Mouse (Mus musculus): Measurements from ENCODE around the gene Tex19.1. TPM values are rescaled to one million over a fixed set of nuclear protein-coding genes. Genes with fewer than 3 reads are reported as not detected.

Gene Tex19.1
- total and polyA plus RNA-seq, 2 experiments from 2014 or later: not detected

DNA sequence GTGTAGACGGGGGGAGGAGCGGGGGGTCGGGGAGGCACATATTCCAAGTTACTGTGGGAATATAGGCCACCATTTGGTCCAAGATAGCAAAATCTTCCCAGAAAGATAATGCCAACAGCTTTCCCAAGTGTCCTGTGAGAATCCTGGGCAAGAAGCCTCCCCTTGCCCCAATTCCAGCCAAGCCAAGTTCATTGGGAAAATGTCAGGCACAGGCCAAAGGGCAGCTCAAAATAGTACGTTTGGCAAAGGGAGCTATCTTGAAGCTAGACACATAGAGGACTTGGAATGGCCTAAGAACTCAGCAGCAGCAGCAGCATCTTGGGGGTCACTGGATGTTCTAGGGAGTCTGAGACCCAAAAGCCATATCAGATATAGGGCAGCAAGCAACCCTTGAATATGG, 17.8 kb downstream of the Tex19.1 start:
- no peaks in the 10 kb centered on the region for H3K9me3 ChIP-seq (ENCODE audit: low read length)
- DNase-seq (no peak), ATAC-seq (no peak)
- H3K4me2 ChIP-seq (ENCODE audit: low read depth): no peak overlapping the region
- no peak overlapping the region for H3K4me3 ChIP-seq (ENCODE audit: low read depth, low read length)
- H3K9ac ChIP-seq: no peak overlapping the region
- H3K4me1 ChIP-seq (ENCODE audit: insufficient read depth): no peaks in the 10 kb centered on the region
- TF ChIP-seq CTCF (IDR thresholded peaks at IDR 0.05; ENCODE audit: low read depth): no peak
- no peak overlapping the region for H3K27ac ChIP-seq (ENCODE audit: low read depth, low read length)
- H3K36me3 ChIP-seq (ENCODE audit: insufficient read depth): no peaks in the 10 kb centered on the region
- 86% methylated on average over 4 of the region's 4 CpGs for WGBS
- no peaks in the 10 kb centered on the region for H3K27me3 ChIP-seq (ENCODE audit: insufficient read depth, low read length)

- DNase-seq (no peak), ATAC-seq (no peak)
- Histone ChIP-seq H3K9ac (no peak overlapping the region), H3K9me3 (ENCODE audit: low read length) (no peaks in the 10 kb centered on the region), H3K36me3 (ENCODE audit: insufficient read depth) (no peaks in the 10 kb centered on the region), H3K27ac (ENCODE audit: low read depth, low read length) (no peak overlapping the region), H3K4me1 (ENCODE audit: insufficient read depth) (no peaks in the 10 kb centered on the region), H3K4me2 (ENCODE audit: low read depth) (no peak overlapping the region), H3K4me3 (ENCODE audit: low read depth, low read length) (no peak overlapping the region), H3K27me3 (ENCODE audit: insufficient read depth, low read length) (no peaks in the 10 kb centered on the region)
- no peak for TF ChIP-seq CTCF (IDR thresholded peaks at IDR 0.05; ENCODE audit: low read depth)
- WGBS: 68% methylated on average over 5 of the region's 5 CpGs
These were observed 27.3 kb downstream of the Tex19.1 start for GRCm38 (mm10) chr11:121173203-121173602.

- Histone ChIP-seq H3K9ac (no peak overlapping the region), H3K4me2 (ENCODE audit: low read depth) (no peak overlapping the region), H3K9me3 (ENCODE audit: low read length) (no peaks in the 10 kb centered on the region), H3K4me3 (ENCODE audit: low read depth, low read length) (no peak overlapping the region), H3K36me3 (ENCODE audit: insufficient read depth) (no peaks in the 10 kb centered on the region), H3K27ac (ENCODE audit: low read depth, low read length) (no peak overlapping the region), H3K27me3 (ENCODE audit: insufficient read depth, low read length) (no peaks in the 10 kb centered on the region), H3K4me1 (ENCODE audit: insufficient read depth) (no peaks in the 10 kb centered on the region)
- WGBS: 40% methylated on average over 3 of the region's 3 CpGs
- TF ChIP-seq CTCF (IDR thresholded peaks at IDR 0.05; ENCODE audit: low read depth): no peak
- ATAC-seq: no peak
- DNase-seq: no peak
These were observed 28.3 kb downstream of the Tex19.1 start for GRCm38 (mm10) chr11:121174234-121174633.

DNA sequence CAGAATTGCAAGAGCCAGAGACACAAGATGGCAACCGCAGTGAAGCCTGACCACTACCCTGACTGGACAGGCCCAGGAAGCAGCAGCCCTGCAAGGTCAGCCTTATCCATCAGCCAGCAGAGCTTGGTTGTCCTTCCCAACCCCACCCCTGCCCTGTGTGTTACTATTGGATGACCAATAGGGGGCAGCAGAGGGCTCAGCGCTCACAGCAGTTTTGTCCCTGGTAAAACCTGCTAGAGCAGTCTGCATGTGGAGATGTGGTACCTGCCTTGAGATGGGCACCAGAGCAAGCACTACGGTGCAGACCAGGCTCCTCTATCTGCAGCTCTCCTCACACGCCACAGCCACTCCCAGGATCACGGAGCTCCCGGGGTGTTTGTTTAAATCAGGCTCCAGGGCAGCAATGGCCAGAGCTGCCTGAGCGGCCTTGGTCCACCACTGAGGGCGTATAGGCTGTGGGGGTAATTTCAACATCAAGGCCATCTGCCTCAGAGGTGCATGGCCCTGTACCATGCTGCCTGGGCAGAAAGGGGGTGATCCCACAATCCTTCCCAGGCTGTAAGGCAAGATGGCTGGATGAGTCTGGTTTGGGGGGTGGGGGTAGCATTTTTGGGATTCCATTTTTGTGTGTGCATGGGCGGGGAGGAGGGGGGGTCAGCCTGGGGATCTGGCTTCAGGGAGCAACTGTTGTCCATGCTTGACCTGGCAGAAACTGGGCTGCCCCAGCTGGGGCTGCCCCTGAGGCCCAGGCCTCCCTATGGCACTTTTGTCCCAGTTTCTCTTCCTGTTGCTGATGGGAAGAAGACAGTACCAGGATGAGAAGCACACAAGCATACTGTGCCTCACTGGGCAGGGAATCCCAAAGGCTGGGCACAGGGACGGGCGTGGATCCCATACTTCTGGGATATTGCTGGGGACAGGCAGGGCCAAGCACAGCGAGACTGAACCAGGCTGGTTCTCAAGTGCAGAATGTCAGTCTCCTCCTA, 30.6 kb downstream of the Tex19.1 start:
- Histone ChIP-seq H3K4me2 (ENCODE audit: low read depth) (no peak overlapping the region), H3K27ac (ENCODE audit: low read depth, low read length) (no peak overlapping the region), H3K27me3 (ENCODE audit: insufficient read depth, low read length) (no peaks in the 10 kb centered on the region), H3K4me3 (ENCODE audit: low read depth, low read length) (no peak overlapping the region), H3K9ac (no peak overlapping the region), H3K4me1 (ENCODE audit: insufficient read depth) (no peaks in the 10 kb centered on the region), H3K9me3 (ENCODE audit: low read length) (no peaks in the 10 kb centered on the region), H3K36me3 (ENCODE audit: insufficient read depth) (0 out of 2 replicates have a peak, but pooled peaks cover 5% of the 10 kb centered on the region)
- 62% methylated on average over 12 of the region's 12 CpGs for WGBS
- DNase-seq: peak; percentile 35
- ATAC-seq: no peak
- peak; percentile 80 for TF ChIP-seq CTCF (IDR thresholded peaks at IDR 0.05; ENCODE audit: low read depth)

DNA sequence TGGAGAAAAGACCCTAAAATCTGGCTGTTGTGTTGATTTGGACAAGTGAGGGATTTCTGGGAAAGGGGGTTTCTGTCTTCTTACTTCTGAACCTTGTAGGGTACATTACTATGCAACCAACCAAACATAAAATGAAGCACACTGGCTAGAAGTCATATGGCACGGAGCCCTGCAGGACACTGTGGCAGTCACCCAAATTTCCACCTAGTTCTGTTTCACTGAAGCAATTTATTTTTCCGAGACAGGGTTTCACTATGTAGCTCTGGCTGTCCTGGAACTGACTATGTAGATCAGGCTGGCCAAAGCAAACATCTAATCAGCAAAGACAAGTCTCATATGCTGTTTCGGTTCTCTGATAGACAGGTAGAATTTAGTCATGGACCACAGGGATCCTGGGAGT, 43.7 kb downstream of the Tex19.1 start:
- Histone ChIP-seq H3K9ac (no peak overlapping the region), H3K36me3 (ENCODE audit: insufficient read depth) (0 out of 2 replicates have a peak, but pooled peaks cover 3% of the 10 kb centered on the region), H3K4me3 (ENCODE audit: low read depth, low read length) (no peak overlapping the region), H3K27me3 (ENCODE audit: insufficient read depth, low read length) (no peaks in the 10 kb centered on the region), H3K9me3 (ENCODE audit: low read length) (no peaks in the 10 kb centered on the region), H3K4me1 (ENCODE audit: insufficient read depth) (no peaks in the 10 kb centered on the region), H3K27ac (ENCODE audit: low read depth, low read length) (no peak overlapping the region), H3K4me2 (ENCODE audit: low read depth) (no peak overlapping the region)
- no peak for ATAC-seq
- TF ChIP-seq CTCF (IDR thresholded peaks at IDR 0.05; ENCODE audit: low read depth): no peak
- 73% methylated on average over 3 of the region's 3 CpGs for WGBS
- no peak for DNase-seq

DNA sequence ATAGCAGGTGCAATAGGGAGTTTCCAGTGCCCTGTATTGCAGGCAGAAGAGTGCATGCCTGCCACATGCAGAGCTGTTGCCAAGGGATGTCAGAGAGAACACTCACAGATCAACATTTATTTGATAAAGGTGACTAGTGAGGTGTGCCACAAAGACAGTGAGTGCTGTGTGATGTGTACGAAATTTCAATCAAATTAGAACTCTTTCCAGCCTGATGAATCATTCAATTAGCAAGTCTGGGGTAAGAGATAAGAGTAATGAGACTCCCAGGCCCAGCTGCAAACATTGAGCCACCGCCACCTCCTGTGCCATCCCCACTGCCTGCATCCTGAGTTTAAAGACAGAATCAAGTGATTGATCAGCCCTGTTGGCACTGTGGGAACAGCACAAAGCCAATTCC, 46.8 kb downstream of the Tex19.1 start:
- no peak overlapping the region for H3K9ac ChIP-seq
- 75% methylated on average over 2 of the region's 2 CpGs for WGBS
- H3K27me3 ChIP-seq (ENCODE audit: insufficient read depth, low read length): no peaks in the 10 kb centered on the region
- H3K4me3 ChIP-seq (ENCODE audit: low read depth, low read length): no peak overlapping the region
- no peaks in the 10 kb centered on the region for H3K4me1 ChIP-seq (ENCODE audit: insufficient read depth)
- H3K27ac ChIP-seq (ENCODE audit: low read depth, low read length): no peak overlapping the region
- H3K36me3 ChIP-seq (ENCODE audit: insufficient read depth): peaks cover 7% of the 10 kb centered on the region; the same call in 1 of the 2 replicates
- no peak for TF ChIP-seq CTCF (IDR thresholded peaks at IDR 0.05; ENCODE audit: low read depth)
- H3K4me2 ChIP-seq (ENCODE audit: low read depth): no peak overlapping the region
- no peak for ATAC-seq
- no peaks in the 10 kb centered on the region for H3K9me3 ChIP-seq (ENCODE audit: low read length)
- DNase-seq: no peak

GRCm38 (mm10) chr11:121193415-121193814, 47.5 kb downstream of the Tex19.1 start:
- WGBS: 84% methylated on average over 3 of the region's 3 CpGs
- no peak for ATAC-seq
- no peak for DNase-seq
- Histone ChIP-seq H3K27ac (ENCODE audit: low read depth, low read length) (no peak overlapping the region), H3K4me1 (ENCODE audit: insufficient read depth) (no peaks in the 10 kb centered on the region), H3K4me2 (ENCODE audit: low read depth) (no peak overlapping the region), H3K4me3 (ENCODE audit: low read depth, low read length) (no peak overlapping the region), H3K9me3 (ENCODE audit: low read length) (no peaks in the 10 kb centered on the region), H3K36me3 (ENCODE audit: insufficient read depth) (peaks cover 7% of the 10 kb centered on the region; the same call in 1 of the 2 replicates), H3K9ac (no peak overlapping the region), H3K27me3 (ENCODE audit: insufficient read depth, low read length) (no peaks in the 10 kb centered on the region)
- TF ChIP-seq CTCF (IDR thresholded peaks at IDR 0.05; ENCODE audit: low read depth): no peak

Other genes with a start within 250 kb of the Tex19.1 start
- 8.8 and 11.6 TPM in 2 replicates for gene Ccdc57, start 213.3 kb upstream of the Tex19.1 start, total RNA-seq (2014; rRNA removed)
- gene Ccdc57, start 213.3 kb upstream of the Tex19.1 start, polyA plus RNA-seq (2015; fragmentation: Nextera tagmentation; extraction: Ambion mirVana): 4.9 and 6.9 TPM in 2 replicates
- 7.2 and 9.0 TPM in 2 replicates for gene Slc16a3, start 197.7 kb upstream of the Tex19.1 start, total RNA-seq (2014; rRNA removed)
- 2.6 and 3.6 TPM in 2 replicates for gene Slc16a3, start 197.7 kb upstream of the Tex19.1 start, polyA plus RNA-seq (2015; fragmentation: Nextera tagmentation; extraction: Ambion mirVana)
- gene Csnk1d, start 154.8 kb upstream of the Tex19.1 start, total RNA-seq (2014; rRNA removed): 77.9 and 107 TPM in 2 replicates
- 84.8 and 108 TPM in 2 replicates for gene Csnk1d, start 154.8 kb upstream of the Tex19.1 start, polyA plus RNA-seq (2015; fragmentation: Nextera tagmentation; extraction: Ambion mirVana)
- gene Cd7, start 106.7 kb upstream of the Tex19.1 start, total RNA-seq (2014; rRNA removed): not detected in 2 replicates
- not detected in 2 replicates for gene Cd7, start 106.7 kb upstream of the Tex19.1 start, polyA plus RNA-seq (2015; fragmentation: Nextera tagmentation; extraction: Ambion mirVana)
- gene Sectm1b, start 82.6 kb upstream of the Tex19.1 start, total RNA-seq (2014; rRNA removed): not detected in 2 replicates
- gene Sectm1b, start 82.6 kb upstream of the Tex19.1 start, polyA plus RNA-seq (2015; fragmentation: Nextera tagmentation; extraction: Ambion mirVana): not detected in 2 replicates
- not detected in 2 replicates for gene Sectm1a, start 64.9 kb upstream of the Tex19.1 start, total RNA-seq (2014; rRNA removed)
- gene Sectm1a, start 64.9 kb upstream of the Tex19.1 start, polyA plus RNA-seq (2015; fragmentation: Nextera tagmentation; extraction: Ambion mirVana): not detected in 2 replicates
- gene Tex19.2, start 27.5 kb upstream of the Tex19.1 start, total RNA-seq (2014; rRNA removed): not detected in 2 replicates
- gene Tex19.2, start 27.5 kb upstream of the Tex19.1 start, polyA plus RNA-seq (2015; fragmentation: Nextera tagmentation; extraction: Ambion mirVana): not detected in 2 replicates
- gene Uts2r, start 14.1 kb downstream of the Tex19.1 start, total RNA-seq (2014; rRNA removed): 0.33 and 1.1 TPM in 2 replicates
- 0.43 and 0.77 TPM in 2 replicates for gene Uts2r, start 14.1 kb downstream of the Tex19.1 start, polyA plus RNA-seq (2015; fragmentation: Nextera tagmentation; extraction: Ambion mirVana)
- gene Hexdc, start 58.3 kb downstream of the Tex19.1 start, total RNA-seq (2014; rRNA removed): 64.9 and 77.0 TPM in 2 replicates
- 19.8 and 24.1 TPM in 2 replicates for gene Hexdc, start 58.3 kb downstream of the Tex19.1 start, polyA plus RNA-seq (2015; fragmentation: Nextera tagmentation; extraction: Ambion mirVana)
- 7.1 and 9.0 TPM in 2 replicates for gene Ogfod3, start 58.6 kb downstream of the Tex19.1 start, total RNA-seq (2014; rRNA removed)
- gene Ogfod3, start 58.6 kb downstream of the Tex19.1 start, polyA plus RNA-seq (2015; fragmentation: Nextera tagmentation; extraction: Ambion mirVana): 16.8 and 21.4 TPM in 2 replicates
- gene Cybc1, start 83.2 kb downstream of the Tex19.1 start, total RNA-seq (2014; rRNA removed): 28.0 and 29.1 TPM in 2 replicates
- gene Cybc1, start 83.2 kb downstream of the Tex19.1 start, polyA plus RNA-seq (2015; fragmentation: Nextera tagmentation; extraction: Ambion mirVana): 19.7 TPM in 2 replicates
- gene Narf, start 91.1 kb downstream of the Tex19.1 start, total RNA-seq (2014; rRNA removed): 73.1 and 135 TPM in 2 replicates
- 39.0 and 42.9 TPM in 2 replicates for gene Narf, start 91.1 kb downstream of the Tex19.1 start, polyA plus RNA-seq (2015; fragmentation: Nextera tagmentation; extraction: Ambion mirVana)
- gene Foxk2, start 113.8 kb downstream of the Tex19.1 start, total RNA-seq (2014; rRNA removed): 62.9 and 73.1 TPM in 2 replicates
- gene Foxk2, start 113.8 kb downstream of the Tex19.1 start, polyA plus RNA-seq (2015; fragmentation: Nextera tagmentation; extraction: Ambion mirVana): 14.2 and 16.5 TPM in 2 replicates
- 71.6 and 85.0 TPM in 2 replicates for gene Wdr45b, start 208.3 kb downstream of the Tex19.1 start, total RNA-seq (2014; rRNA removed)
- gene Wdr45b, start 208.3 kb downstream of the Tex19.1 start, polyA plus RNA-seq (2015; fragmentation: Nextera tagmentation; extraction: Ambion mirVana): 92.6 and 103 TPM in 2 replicates
- gene Rab40b, start 242.1 kb downstream of the Tex19.1 start, total RNA-seq (2014; rRNA removed): 19.5 and 19.7 TPM in 2 replicates
- gene Rab40b, start 242.1 kb downstream of the Tex19.1 start, polyA plus RNA-seq (2015; fragmentation: Nextera tagmentation; extraction: Ambion mirVana): 16.4 and 22.3 TPM in 2 replicates